Mouse (Mus musculus): ENCODE data around the gene Mfsd14a.

- TF ChIP-seq ZC3H11A (IDR thresholded peaks at IDR 0.05; ENCODE audit: borderline replicate concordance, low read depth, low read length), result no peak
- TF ChIP-seq CHD2 (IDR thresholded peaks at IDR 0.05; ENCODE audit: low read depth, low read length), result no peak
- TF ChIP-seq MAFK (IDR thresholded peaks at IDR 0.05; ENCODE audit: insufficient read depth, low read depth, low read length), result no peak
These were observed 66.9 kb downstream of the Mfsd14a start for GRCm38 (mm10) chr3:116595603-116595991.
